Mouse (Mus musculus): ENCODE measurements around the gene Pik3r4. TPM values are rescaled to one million over a fixed set of nuclear protein-coding genes. Genes with fewer than 3 reads are reported as not detected.

Gene Pik3r4
- total RNA-seq (2023; ENCODE audit: inconsistent age), result 300 to 389 TPM (median 365 TPM) in 4 replicates

GRCm38 (mm10) chr9:105642460-105643371, at the start of gene Pik3r4:
Gene Pik3r4, plus strand, starts transcription at chr9:105642978.

Other genes with a start within 250 kb of the Pik3r4 start
- 42.2 to 57.8 TPM (median 46.6 TPM) in 4 replicates for gene Aste1, start 247.6 kb upstream of the Pik3r4 start, total RNA-seq (2023; ENCODE audit: inconsistent age)
- 0.15 to 0.36 TPM (median 0.16 TPM) in 3 of 4 replicates, not detected in the other for gene Nek11, start 247.5 kb upstream of the Pik3r4 start, total RNA-seq (2023; ENCODE audit: inconsistent age)
- gene Atp2c1, start 115.7 kb upstream of the Pik3r4 start, total RNA-seq (2023; ENCODE audit: inconsistent age), result 83.1 to 105 TPM (median 88.3 TPM) in 4 replicates
- gene Col6a6, start 185.2 kb downstream of the Pik3r4 start, total RNA-seq (2023; ENCODE audit: inconsistent age), result 0.06 to 0.21 TPM in 2 of 4 replicates, not detected in the others